Comparison of ENCODE assay signal across 8 mouse cellular contexts in the genomic region with DNA sequence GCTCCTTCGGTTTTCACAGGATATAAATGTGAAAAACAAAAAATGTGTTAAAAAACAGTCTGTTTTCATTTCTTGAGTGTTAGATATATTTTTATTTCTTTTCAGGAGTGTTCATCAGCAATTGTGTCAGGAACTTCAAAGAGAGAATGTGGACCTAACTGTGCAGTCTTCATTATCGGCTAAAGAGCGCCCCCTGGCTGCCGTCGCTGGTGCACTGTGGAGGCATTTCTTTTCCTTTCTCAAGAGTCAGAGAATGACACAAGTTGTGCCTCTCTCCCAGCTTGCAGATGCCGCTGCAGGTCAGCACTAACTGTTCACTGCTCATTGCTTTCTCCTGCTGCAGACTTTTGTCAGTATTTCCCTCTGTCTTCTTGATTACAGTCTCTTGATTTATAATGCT.
DNase-seq lines count a peak whose midpoint lies in the region; ATAC-seq and TF ChIP-seq lines count a peak whose summit lies in the region.

No protein-coding gene starts in this region.

- in situ Hi-C loops in Patski (cut with MboI; ENCODE audit: low pct_unique_long_range_greater_than_20kb): loop anchor here (10.0 kb wide), 1 partner anchor 319 kb away; no protein-coding TSS in a partner anchor

- H3K4me1 ChIP-seq in cerebellum, adult 2 months (ENCODE audit: control insufficient read depth, insufficient read depth, low read length): no peaks in the 10 kb centered on the region
- H3K4me1 ChIP-seq in hindbrain, postnatal 0 days (ENCODE audit: insufficient read depth, low read length): no peaks in the 10 kb centered on the region

- POLR2A ChIA-PET in Patski (lab: Charles Lee): no interaction called here

- WGBS in cerebellum, adult 2 months: 14% methylated on average over 6 of the region's 6 CpGs
- WGBS in hindbrain, postnatal 0 days: 17% methylated on average over 6 of the region's 6 CpGs

- no peak for TF ChIP-seq POLR2A in cerebellum, adult 2 months (IDR thresholded peaks at IDR 0.05; ENCODE audit: borderline replicate concordance, insufficient read depth, low read length)

- no peak overlapping the region for H3K4me2 ChIP-seq in hindbrain, postnatal 0 days (ENCODE audit: low read depth, low read length)

- H3K9ac ChIP-seq in hindbrain, postnatal 0 days (replicated peaks; ENCODE audit: low read length): no peak overlapping the region

- no peak overlapping the region for H3K27ac ChIP-seq in cerebellum, adult 2 months (ENCODE audit: insufficient read depth, low read length)
- no peak overlapping the region for H3K27ac ChIP-seq in hindbrain, postnatal 0 days

- DNase-seq in Patski (ENCODE audit: low read depth, low spot score): no peak
- peak; percentile 55 to 75 for DNase-seq in cerebellum, adult 2 months
- DNase-seq in hindbrain, postnatal 0 days (ENCODE audit: low spot score): peak; percentile 87
- peak; percentile 90 to 91 for DNase-seq in left cerebral cortex, adult 18-20 months (ENCODE audit: low spot score in 2 of 2)
- DNase-seq in right cerebral cortex, adult 18-20 months: peak; percentile 85
- peak; percentile 24 to 82 for DNase-seq in urinary bladder, adult 18-20 months (ENCODE audit: low spot score in 2 of 2)

- no peak overlapping the region for H3K4me3 ChIP-seq in cerebellum, adult 2 months (replicated peaks; ENCODE audit: insufficient read depth, low read depth, low read length)
- no peak overlapping the region for H3K4me3 ChIP-seq in hindbrain, postnatal 0 days (ENCODE audit: low read length)

- CTCF ChIA-PET in Patski (lab: Charles Lee): interaction anchor here (1.2 kb wide), 1 partner anchor 29 kb away, joined by 3 read pairs; no protein-coding TSS in a partner anchor

- ATAC-seq in Patski: peak; percentile 76
- peak; percentile 99 for ATAC-seq in frontal cortex, adult (ENCODE audit: low TSS enrichment)
- peak; percentile 80 for ATAC-seq in hindbrain, postnatal 0 days
- peak; percentile 91 for ATAC-seq in megakaryocyte, adult 5-6 weeks (ENCODE audit: poor library complexity, severe bottlenecking)

- TF ChIP-seq CTCF in Patski (IDR thresholded peaks at IDR 0.05): peak; percentile 95
- peak; percentile 86 for TF ChIP-seq CTCF in cerebellum, adult 2 months (IDR thresholded peaks at IDR 0.05; ENCODE audit: borderline replicate concordance, insufficient read depth, low read depth, low read length)
- peak; percentile 93 for TF ChIP-seq CTCF in hindbrain, postnatal 0 days (IDR thresholded peaks at IDR 0.05; ENCODE audit: low read depth)

- H3K36me3 ChIP-seq in hindbrain, postnatal 0 days (ENCODE audit: insufficient read depth, low read length): no peaks in the 10 kb centered on the region

- no peaks in the 10 kb centered on the region for H3K9me3 ChIP-seq in hindbrain, postnatal 0 days (ENCODE audit: low read length)

- no peaks in the 10 kb centered on the region for H3K27me3 ChIP-seq in Patski
- no peaks in the 10 kb centered on the region for H3K27me3 ChIP-seq in cerebellum, adult 2 months (ENCODE audit: control insufficient read depth, insufficient read depth, low read length)
- no peaks in the 10 kb centered on the region for H3K27me3 ChIP-seq in hindbrain, postnatal 0 days (ENCODE audit: insufficient read depth, low read length)
